Mouse (Mus musculus): Measurements from ENCODE around the gene Wdr24. TPM values are rescaled to one million over a fixed set of nuclear protein-coding genes. Genes with fewer than 3 reads are reported as not detected.

Gene Wdr24
- polyA plus RNA-seq, 1 experiment = 34.3 TPM

- Histone ChIP-seq H3K4me1 (ENCODE audit: control insufficient read depth, insufficient read depth, low read length) (peaks cover 8% of the 10 kb centered on the region; the same call in 1 of the 2 replicates), H3K4me3 (replicated peaks; ENCODE audit: extremely low read depth, low read depth, low read length) (peak overlapping the region; percentile 92)
- TF ChIP-seq POLR2A (IDR thresholded peaks at IDR 0.05; ENCODE audit: borderline replicate concordance, extremely low read depth, low read depth, low read length) (no peak), CTCF (IDR thresholded peaks at IDR 0.05; ENCODE audit: insufficient read depth, low read length) (no peak)
- WGBS = 9% methylated on average over 6 of the region's 6 CpGs
- DNase-seq = no peak
Observed at GRCm38 (mm10) chr17:25861704-25862612, 38.5 kb downstream of the Wdr24 start.

DNA sequence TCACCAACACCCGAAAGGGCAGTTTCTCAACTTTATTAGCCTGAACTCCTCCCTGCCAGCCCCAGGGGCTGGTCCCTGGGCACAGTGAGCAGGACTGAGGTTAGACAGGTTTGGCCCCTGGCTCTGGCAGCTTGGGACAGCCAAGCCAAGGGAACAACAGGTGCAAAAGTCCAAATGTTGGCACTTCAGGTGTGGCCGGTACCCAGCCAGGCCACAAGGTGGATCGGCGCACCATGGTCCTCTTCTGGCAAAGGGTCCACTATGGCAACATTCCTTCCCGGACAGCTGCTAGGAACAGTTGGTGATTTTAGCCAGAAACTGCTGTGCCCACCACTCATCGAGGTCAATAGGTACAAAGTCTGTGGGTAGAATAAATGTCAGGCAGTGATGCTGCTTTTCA is 40.3 kb downstream of the Wdr24 start:
- Histone ChIP-seq H3K4me3 (replicated peaks; ENCODE audit: extremely low read depth, low read depth, low read length) (no peak overlapping the region), H3K4me1 (ENCODE audit: control insufficient read depth, insufficient read depth, low read length) (peaks cover 15% of the 10 kb centered on the region)
- 90% methylated on average over 6 of the region's 6 CpGs for WGBS
- no peak for DNase-seq
- TF ChIP-seq POLR2A (IDR thresholded peaks at IDR 0.05; ENCODE audit: borderline replicate concordance, extremely low read depth, low read depth, low read length) (no peak), CTCF (IDR thresholded peaks at IDR 0.05; ENCODE audit: insufficient read depth, low read length) (no peak)

GRCm38 (mm10) chr17:25864311-25864710 is 40.9 kb downstream of the Wdr24 start:
- 89% methylated on average over 14 of the region's 14 CpGs for WGBS
- Histone ChIP-seq H3K4me3 (replicated peaks; ENCODE audit: extremely low read depth, low read depth, low read length) (no peak overlapping the region), H3K4me1 (ENCODE audit: control insufficient read depth, insufficient read depth, low read length) (peaks cover 19% of the 10 kb centered on the region)
- TF ChIP-seq CTCF (IDR thresholded peaks at IDR 0.05; ENCODE audit: insufficient read depth, low read length) = no peak
- TF ChIP-seq POLR2A (IDR thresholded peaks at IDR 0.05; ENCODE audit: borderline replicate concordance, extremely low read depth, low read depth, low read length) = no peak
- no peak for DNase-seq

GRCm38 (mm10) chr17:25865288-25865687 is 41.9 kb downstream of the Wdr24 start:
- TF ChIP-seq POLR2A (IDR thresholded peaks at IDR 0.05; ENCODE audit: borderline replicate concordance, extremely low read depth, low read depth, low read length) = no peak
- peaks cover 19% of the 10 kb centered on the region for H3K4me1 ChIP-seq (ENCODE audit: control insufficient read depth, insufficient read depth, low read length)
- H3K4me3 ChIP-seq (replicated peaks; ENCODE audit: extremely low read depth, low read depth, low read length) = no peak overlapping the region
- 87% methylated on average over 11 of the region's 11 CpGs for whole genome bisulfite sequencing
- no peak for DNase-seq

DNA sequence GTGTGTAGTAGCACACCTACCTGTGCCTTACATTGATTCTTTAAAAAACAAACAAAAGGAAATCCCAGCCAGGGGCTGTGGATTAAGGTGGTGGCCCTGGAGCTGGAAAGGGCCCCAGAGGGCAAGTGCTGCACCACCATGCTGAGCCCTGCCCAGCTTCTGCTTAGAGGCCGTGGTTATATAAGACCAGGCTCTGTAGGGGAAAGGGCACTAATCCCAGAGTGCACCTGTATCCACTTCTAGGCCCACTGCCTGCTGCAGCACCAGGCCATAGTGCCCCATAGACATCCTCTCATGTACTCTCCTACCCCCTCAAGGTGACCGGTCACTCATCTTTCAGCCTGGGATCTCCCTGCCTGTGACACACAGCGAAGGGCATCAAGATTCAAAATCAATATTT is 42.7 kb downstream of the Wdr24 start:
- 97% methylated on average over 3 of the region's 3 CpGs for WGBS
- no peak for DNase-seq
- Histone ChIP-seq H3K4me3 (replicated peaks; ENCODE audit: extremely low read depth, low read depth, low read length) (no peak overlapping the region), H3K4me1 (ENCODE audit: control insufficient read depth, insufficient read depth, low read length) (peaks cover 14% of the 10 kb centered on the region)
- no peak for TF ChIP-seq POLR2A (IDR thresholded peaks at IDR 0.05; ENCODE audit: borderline replicate concordance, extremely low read depth, low read depth, low read length)

GRCm38 (mm10) chr17:25867509-25867835 is 44.0 kb downstream of the Wdr24 start:
- TF ChIP-seq POLR2A (IDR thresholded peaks at IDR 0.05; ENCODE audit: borderline replicate concordance, extremely low read depth, low read depth, low read length) = no peak
- no peak for TF ChIP-seq CTCF (IDR thresholded peaks at IDR 0.05; ENCODE audit: insufficient read depth, low read length)
- 14% methylated on average over 7 of the region's 7 CpGs for WGBS
- DNase-seq = no peak
- Histone ChIP-seq H3K4me1 (ENCODE audit: control insufficient read depth, insufficient read depth, low read length) (peaks cover 11% of the 10 kb centered on the region), H3K4me3 (replicated peaks; ENCODE audit: extremely low read depth, low read depth, low read length) (peak overlapping the region; percentile 75)

GRCm38 (mm10) chr17:25867836-25868600 is 44.6 kb downstream of the Wdr24 start:
- under 1% methylated on average over 42 of the region's 42 CpGs for WGBS
- Histone ChIP-seq H3K4me1 (ENCODE audit: control insufficient read depth, insufficient read depth, low read length) (peaks cover 11% of the 10 kb centered on the region), H3K4me3 (replicated peaks; ENCODE audit: extremely low read depth, low read depth, low read length) (peak overlapping the region; percentile 75)
- no peak for TF ChIP-seq POLR2A (IDR thresholded peaks at IDR 0.05; ENCODE audit: borderline replicate concordance, extremely low read depth, low read depth, low read length)
- no peak for TF ChIP-seq CTCF (IDR thresholded peaks at IDR 0.05; ENCODE audit: insufficient read depth, low read length)
- DNase-seq = peak; percentile 48

GRCm38 (mm10) chr17:25868601-25869191 is 45.3 kb downstream of the Wdr24 start, which contains the start of gene Mcrip2:
Gene Mcrip2 (minus strand): TSS chr17:25868764.
- H3K4me1 ChIP-seq (ENCODE audit: control insufficient read depth, insufficient read depth, low read length) = peaks cover 11% of the 10 kb centered on the region
- WGBS = 1% methylated on average over 24 of the region's 24 CpGs
- peak within 1 kb of the TSS; percentile 75 for H3K4me3 ChIP-seq (replicated peaks; ENCODE audit: extremely low read depth, low read depth, low read length)
- peak; percentile 13; the same call in 1 of the 2 replicates for TF ChIP-seq POLR2A (IDR thresholded peaks at IDR 0.05; ENCODE audit: borderline replicate concordance, extremely low read depth, low read depth, low read length)
- TF ChIP-seq CTCF (IDR thresholded peaks at IDR 0.05; ENCODE audit: insufficient read depth, low read length) = no peak
- DNase-seq = peak; percentile 84

DNA sequence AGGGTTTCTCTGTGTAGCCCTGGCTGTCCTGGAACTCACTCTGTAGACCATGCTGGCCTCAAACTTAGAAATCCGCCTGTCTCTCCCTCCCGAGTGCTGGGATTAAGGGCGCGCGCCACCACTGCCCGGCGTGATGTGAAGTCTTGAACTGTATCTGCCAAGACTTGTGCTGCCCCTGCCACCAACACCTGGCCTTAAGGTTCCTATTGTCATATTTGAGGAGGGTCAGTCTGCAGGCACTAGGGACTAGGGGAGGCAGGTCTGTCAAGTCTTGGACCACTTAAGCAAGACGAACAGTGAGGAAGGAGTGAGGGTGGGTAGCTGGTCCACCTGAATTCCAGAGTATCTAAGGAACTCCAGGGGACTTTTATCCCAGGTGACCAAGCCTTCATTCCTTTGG is 46.1 kb downstream of the Wdr24 start:
- 85% methylated on average over 8 of the region's 8 CpGs for WGBS
- DNase-seq = no peak
- H3K4me3 ChIP-seq (replicated peaks; ENCODE audit: extremely low read depth, low read depth, low read length) = no peak overlapping the region
- H3K4me1 ChIP-seq (ENCODE audit: control insufficient read depth, insufficient read depth, low read length) = peaks cover 11% of the 10 kb centered on the region
- TF ChIP-seq POLR2A (IDR thresholded peaks at IDR 0.05; ENCODE audit: borderline replicate concordance, extremely low read depth, low read depth, low read length) (no peak), CTCF (IDR thresholded peaks at IDR 0.05; ENCODE audit: insufficient read depth, low read length) (no peak)
